Mouse (Mus musculus) heart, postnatal 14 days (tissue): ENCODE results near the gene Btbd18. TPM values are rescaled to one million over a fixed set of nuclear protein-coding genes. Genes with fewer than 3 reads are reported as not detected.

Source experiments
- DNase-seq, 2 experiments: peaks; one replicate each; pipeline ENCODE4 v3.0.0; 2021 to 2022
- intact Hi-C: fragments of 180-260 bp; cut with DNase I; formaldehyde crosslinking; loops from one replicate; pipeline ENCODE4 v1.15.1; 2025
- long read RNA-seq, 2 experiments: library from polyadenylated mRNA; stranded (forward); transcript quantifications; one replicate each; pipeline ENCODE4 v2.0.0; 2021
- total RNA-seq, 2 experiments: library from RNA; stranded (reverse); gene quantifications; 2 replicates each; pipeline ENCODE4 v1.2.3; 2021

The Btbd18 gene
- total RNA-seq, result not detected
- long read RNA-seq, experiment 1, result 0 reads
- long read RNA-seq, experiment 2, result 0 reads

DNA sequence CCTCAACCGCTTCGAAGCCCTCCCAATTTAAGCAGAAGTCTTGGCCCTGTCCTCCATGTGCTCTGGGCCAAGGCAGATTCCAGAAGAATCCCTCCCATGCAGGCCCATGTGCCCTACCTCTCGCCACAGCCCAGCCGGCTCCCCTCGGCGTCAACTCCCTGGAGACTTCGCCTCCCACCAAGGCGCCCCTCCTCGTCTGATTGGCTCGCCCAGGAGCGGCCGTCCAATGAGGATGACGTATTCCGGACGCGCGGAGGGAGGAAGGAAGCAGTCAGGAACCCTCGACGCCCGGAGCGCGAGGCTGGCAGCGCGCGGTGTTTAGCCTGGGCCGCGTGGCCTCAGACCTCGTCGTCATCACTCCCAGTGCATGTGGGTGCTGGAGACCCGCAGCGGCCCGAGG lies at the start of gene Btbd18:
TSS of gene Btbd18 (plus strand) at position 274 of the 400 bp plus-strand sequence.
- DNase-seq, result no peak
- intact Hi-C loops, result no loop called here

- no peak for DNase-seq
- intact Hi-C loops, result no loop called here
Measured at GRCm38 (mm10) chr2:84612764-84613163, 46.1 kb upstream of the Btbd18 start.

DNA sequence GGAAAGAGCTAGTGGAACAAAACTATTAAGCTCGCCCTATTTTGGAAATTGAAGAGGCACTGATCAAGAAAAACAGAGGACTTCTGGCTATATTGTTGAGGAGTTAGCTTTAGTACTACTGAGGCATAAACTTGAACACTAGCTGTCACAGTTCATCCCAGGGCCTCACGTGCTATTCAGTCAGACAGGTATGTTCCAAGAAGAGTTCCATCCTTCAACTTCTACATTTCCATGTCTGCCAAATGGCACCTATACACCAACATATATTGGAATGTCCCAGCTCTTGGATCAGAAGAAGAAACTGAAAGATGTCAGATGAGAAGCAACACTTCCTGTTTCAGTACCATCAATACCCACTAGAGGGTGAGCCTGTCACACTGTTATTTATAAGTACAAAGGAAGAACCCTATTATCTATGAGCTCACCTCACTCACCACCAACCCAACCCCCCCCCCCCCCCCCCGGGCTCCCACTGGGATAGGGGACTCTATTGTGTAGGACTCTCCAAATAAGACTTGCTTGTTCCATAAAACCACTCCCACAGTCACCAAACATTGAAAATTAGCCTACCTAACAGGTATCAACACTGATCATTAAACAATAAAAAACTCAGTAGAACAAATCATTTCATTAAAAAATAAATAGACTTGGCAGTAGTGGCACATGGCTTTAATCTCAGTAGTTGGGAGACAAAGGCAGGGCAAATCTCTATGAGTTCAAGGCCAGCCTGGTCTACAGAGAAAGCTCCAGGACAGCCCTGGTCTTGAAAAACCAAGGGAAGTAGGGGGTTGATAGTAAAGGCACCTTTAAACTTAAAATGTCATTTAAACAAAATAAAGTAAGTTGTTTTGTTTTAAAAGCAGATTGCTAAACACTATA lies 41.0 kb upstream of the Btbd18 start:
- intact Hi-C loops, result loop anchor here (1.0 to 2.0 kb wide), 3 partner anchors 15 to 43 kb away; no protein-coding TSS in a partner anchor
- DNase-seq, result peak in 1 of 2 experiments; percentile 64

- no peak for DNase-seq
- intact Hi-C loops, result loop anchor here (2.0 kb wide), 2 partner anchors 14 to 30 kb away; no protein-coding TSS in a partner anchor
Measured at GRCm38 (mm10) chr2:84618914-84619313, 40.0 kb upstream of the Btbd18 start.

GRCm38 (mm10) chr2:84619646-84620340 lies 39.1 kb upstream of the Btbd18 start:
- intact Hi-C loops, result loop anchor here (2.0 kb wide), 2 partner anchors 13 to 29 kb away; no protein-coding TSS in a partner anchor
- DNase-seq, result no peak

DNA sequence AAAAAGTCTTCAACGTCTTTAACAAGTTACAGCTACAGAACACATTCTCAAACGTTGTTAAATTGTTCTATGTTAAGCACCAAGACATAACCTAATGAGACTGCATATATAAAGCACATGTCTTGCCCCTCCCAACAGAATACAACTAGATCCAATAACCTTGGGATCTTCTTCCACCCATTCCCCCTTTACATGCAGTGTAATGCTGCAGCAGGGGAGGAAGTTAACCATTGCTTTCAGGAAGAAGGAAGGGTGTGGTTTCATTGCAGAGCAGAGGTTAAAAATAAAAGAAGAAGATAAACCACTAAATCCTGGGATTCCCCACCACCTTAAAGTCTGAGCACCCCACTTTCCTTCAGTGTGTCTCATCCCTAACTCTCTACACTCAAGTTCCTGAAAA lies 36.2 kb upstream of the Btbd18 start:
- intact Hi-C loops, result no loop called here
- no peak for DNase-seq

GRCm38 (mm10) chr2:84623428-84624119 lies 35.3 kb upstream of the Btbd18 start:
- intact Hi-C loops, result no loop called here
- no peak for DNase-seq

GRCm38 (mm10) chr2:84624201-84624600 lies 34.7 kb upstream of the Btbd18 start:
- no peak for DNase-seq
- intact Hi-C loops, result no loop called here

DNA sequence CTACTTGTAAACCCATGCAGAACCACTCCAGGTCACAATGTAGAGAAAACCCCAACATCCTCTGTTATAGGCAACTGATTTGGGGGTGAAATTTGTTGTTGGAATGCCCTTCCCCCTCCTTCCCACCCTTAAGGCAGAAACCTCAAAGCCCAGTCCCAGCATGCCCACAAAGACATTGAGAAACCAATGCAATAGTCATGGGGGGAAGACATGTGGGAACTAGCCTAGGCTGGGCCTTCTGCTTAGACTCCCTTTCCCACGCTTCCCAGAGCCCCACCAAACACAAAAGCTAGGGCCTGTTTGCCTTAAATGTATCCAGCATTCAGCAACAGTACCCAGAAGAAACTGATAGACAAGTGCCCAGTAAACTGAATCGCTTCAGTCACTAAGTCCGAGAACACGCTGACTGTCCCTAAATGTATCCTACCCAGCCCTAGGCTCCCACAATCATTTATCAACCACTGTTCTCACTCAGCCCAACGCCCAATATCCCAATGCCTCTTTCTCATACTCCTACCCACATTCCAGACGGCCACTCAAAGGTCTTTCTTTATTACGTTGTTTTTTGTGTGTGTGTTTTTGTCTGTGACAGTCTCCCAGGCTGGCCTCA lies 32.4 kb upstream of the Btbd18 start:
- DNase-seq, result no peak

DNA sequence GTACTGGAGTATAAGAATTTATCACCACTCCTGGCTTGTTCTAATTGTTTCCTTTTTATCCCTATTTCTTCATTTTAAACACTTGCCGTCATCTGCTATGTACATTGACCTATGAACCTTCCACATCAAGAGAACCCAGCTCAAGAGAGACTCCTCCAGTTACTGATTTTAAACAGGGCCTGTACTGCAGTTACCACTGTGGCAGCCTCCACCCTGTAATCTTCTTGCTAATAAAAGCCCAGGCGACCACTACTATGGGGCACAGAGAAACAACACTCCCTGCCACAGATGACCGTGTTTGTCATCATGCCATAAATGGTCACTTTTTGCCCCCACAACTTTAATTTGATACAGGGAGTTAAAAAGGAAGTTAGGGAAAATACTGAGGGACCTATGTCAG lies 31.8 kb upstream of the Btbd18 start:
- no peak for DNase-seq
- intact Hi-C loops, result no loop called here

More for the DNA sequence above, 32.4 kb upstream of the Btbd18 start:
- intact Hi-C loops, result no loop called here

DNA sequence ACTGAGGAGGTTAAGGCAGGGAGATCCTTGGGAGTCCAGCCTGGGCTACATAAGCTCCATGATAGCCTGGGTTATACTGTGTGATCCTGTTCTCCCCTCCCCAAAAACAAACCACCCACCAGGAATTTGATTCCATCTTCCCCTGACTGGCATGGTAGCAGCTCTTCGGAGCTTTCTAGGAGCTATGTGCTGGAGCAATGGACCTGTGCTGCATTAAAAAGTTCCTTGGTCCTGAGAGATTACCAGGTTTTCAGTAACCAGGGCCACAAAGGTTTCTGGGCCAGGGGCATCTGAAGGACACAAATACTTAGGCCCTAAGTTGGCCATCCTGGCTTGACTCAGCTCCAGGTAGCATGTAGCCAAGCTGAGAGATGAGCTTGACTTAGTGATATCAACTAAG lies 26.9 kb upstream of the Btbd18 start:
- intact Hi-C loops, result loop anchor here (2.0 kb wide), 1 partner anchor 13 kb away; no protein-coding TSS in a partner anchor
- no peak for DNase-seq

- no peak for DNase-seq
- intact Hi-C loops, result loop anchor here (2.0 kb wide), 1 partner anchor 14 kb away; no protein-coding TSS in a partner anchor
Measured at GRCm38 (mm10) chr2:84632999-84633398, 25.9 kb upstream of the Btbd18 start.

DNA sequence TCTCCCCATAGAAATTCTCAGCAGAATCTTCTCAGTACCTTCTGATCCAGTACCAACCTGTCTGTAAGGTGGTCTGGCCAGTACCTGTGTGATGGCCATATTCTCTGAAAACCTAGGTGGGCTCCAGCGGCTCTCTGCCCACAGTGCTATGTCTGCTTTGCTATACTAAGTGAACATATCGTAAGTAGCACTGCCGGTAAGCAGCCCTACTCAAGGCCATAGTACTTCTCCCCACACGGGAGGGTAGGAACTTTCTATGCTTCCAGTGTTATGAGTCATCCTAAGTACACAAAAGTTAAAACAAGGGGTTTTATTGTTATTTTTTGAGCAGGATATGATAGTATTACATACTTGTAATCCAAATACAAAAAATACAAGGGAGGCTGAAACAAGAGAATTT lies 24.9 kb upstream of the Btbd18 start:
- DNase-seq, result no peak
- intact Hi-C loops, result no loop called here

- intact Hi-C loops, result no loop called here
- peak in 1 of 2 experiments; percentile 26 for DNase-seq
Measured at GRCm38 (mm10) chr2:84634934-84635482, 23.9 kb upstream of the Btbd18 start.

DNA sequence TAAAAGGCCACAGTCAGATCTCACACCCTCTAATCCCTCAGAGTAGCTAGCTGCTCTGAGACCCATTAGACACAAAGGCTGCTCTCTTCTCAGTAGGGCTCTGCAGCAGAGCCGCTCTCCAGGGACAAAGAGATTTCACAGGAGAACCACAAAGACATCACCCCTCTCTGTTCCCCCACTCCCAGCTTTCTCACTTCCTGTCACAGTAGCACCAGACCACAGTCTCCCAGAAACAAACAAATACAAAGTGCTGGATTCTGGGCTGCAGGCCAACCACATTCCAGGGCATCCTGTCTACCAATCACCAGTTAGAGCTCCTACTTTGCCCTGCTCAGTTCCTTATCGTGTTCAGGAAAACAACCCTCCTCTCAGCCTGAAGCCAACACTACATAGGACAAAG lies 23.3 kb upstream of the Btbd18 start:
- intact Hi-C loops, result loop anchor here (1.0 kb wide), 1 partner anchor 14 kb away; no protein-coding TSS in a partner anchor
- peak; percentile 92 to 93 for DNase-seq

GRCm38 (mm10) chr2:84636231-84636741 lies 22.6 kb upstream of the Btbd18 start:
- peak; percentile 34 to 46 for DNase-seq
- intact Hi-C loops, result loop anchor here (1.0 kb wide), 1 partner anchor 13 kb away; no protein-coding TSS in a partner anchor

GRCm38 (mm10) chr2:84637452-84638165 lies 21.3 kb upstream of the Btbd18 start:
- peak; percentile 19 to 55 for DNase-seq
- intact Hi-C loops, result no loop called here

DNA sequence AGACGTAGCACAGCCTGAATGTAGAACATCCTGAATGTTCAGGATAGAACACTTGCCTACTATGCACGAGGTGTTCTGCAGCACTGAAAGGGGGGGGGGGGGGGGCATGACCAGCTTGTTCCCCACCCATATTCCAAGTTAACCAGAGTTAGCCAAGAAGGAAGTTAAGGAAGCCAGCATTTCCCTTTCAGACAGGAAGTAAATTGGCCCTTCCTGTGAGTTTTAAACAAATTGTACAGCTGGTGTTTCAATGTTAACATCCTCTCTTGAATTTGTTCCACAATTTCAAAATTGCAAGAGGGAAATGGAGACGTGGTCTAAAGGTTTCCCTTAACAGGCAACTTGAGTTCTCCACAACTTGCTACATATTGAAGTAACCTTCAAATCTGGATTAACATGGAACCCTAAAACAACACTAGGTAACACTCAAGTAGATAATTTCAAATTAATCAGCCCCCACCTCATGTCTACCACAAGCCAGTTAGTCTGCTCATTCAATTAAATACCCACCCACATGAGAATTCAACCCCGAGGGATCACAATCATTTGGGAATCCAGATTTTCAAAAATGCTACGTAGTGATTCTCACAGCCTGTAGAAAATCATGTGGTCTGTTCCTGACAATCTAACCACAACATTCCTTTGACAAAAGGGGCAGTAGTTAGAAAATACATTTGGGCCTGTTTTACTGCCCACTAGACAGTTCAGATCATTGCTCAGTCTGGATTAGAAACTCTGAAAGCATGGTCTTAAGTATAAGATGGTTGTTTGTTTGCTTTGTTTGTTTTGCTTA lies 20.3 kb upstream of the Btbd18 start:
- DNase-seq, result no peak

More for the DNA sequence above, 20.3 kb upstream of the Btbd18 start:
- intact Hi-C loops, result no loop called here
